Mouse (Mus musculus) layer of hippocampus, adult 2 months (tissue): ENCODE results near the gene Inpp4b. TPM values are rescaled to one million over a fixed set of nuclear protein-coding genes. Genes with fewer than 3 reads are reported as not detected.

Experiments
- DNase-seq, 2 experiments: peaks; one replicate each; pipeline ENCODE4 v3.0.0; 2022; ENCODE audit warnings: low spot score in 2 of 2
- H3K27ac ChIP-seq: fragments of 200-600 bp; 2 replicates; pipeline ENCODE4 v1.8.1; 2022
- H3K4me3 ChIP-seq: fragments of 200-600 bp; 2 replicates; pipeline ENCODE4 v1.8.1; 2022; ENCODE audit warnings: mild to moderate bottlenecking
- CTCF ChIP-seq: fragments of 200-600 bp; conservative IDR thresholded peaks from 2 replicates; pipeline ENCODE4 v1.8.1; 2022; ENCODE audit warnings: antibody characterized with exemption, mild to moderate bottlenecking, moderate library complexity
- total RNA-seq, 2 experiments: library from RNA; stranded (reverse); gene quantifications; 2 replicates each; pipeline ENCODE4 v1.2.3; 2021

Inpp4b gene
- total RNA-seq, 2 experiments from 2014 or later = 11.7 to 11.8 TPM

DNA sequence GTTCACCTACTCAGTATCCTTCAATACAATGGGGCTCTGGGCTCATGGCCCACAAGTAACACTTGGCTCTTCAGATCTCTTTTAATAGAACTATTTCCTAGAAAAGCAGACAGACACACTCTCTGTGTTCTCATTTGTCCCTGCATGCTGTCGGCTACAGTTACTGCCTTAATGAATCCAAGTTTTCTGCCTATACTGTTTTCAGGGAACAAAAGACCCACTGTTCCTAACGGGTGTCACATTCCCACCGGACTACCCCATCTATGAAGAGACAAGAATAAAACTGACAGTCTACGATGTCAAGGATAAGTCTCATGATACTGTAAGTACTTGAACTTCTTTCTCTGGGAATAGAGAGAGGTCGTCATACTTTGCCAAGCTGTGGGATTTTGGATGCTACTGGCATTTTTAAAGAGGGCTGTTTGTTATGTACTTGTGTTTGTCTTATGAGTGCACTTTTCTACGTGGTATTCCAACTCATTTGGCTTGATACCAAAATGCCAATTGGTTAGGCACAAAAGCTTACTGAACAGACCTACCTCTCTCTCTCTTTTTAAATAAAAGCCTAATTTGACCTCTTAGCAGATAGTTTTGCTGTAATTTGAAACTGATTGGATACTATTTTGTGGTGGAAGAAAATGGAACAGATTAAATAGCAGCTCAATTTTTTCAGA lies 428.4 kb downstream of the Inpp4b start:
- Histone ChIP-seq H3K4me3 (no peak overlapping the region), H3K27ac (no peak overlapping the region)
- TF ChIP-seq CTCF = no peak
- no peak for DNase-seq

DNA sequence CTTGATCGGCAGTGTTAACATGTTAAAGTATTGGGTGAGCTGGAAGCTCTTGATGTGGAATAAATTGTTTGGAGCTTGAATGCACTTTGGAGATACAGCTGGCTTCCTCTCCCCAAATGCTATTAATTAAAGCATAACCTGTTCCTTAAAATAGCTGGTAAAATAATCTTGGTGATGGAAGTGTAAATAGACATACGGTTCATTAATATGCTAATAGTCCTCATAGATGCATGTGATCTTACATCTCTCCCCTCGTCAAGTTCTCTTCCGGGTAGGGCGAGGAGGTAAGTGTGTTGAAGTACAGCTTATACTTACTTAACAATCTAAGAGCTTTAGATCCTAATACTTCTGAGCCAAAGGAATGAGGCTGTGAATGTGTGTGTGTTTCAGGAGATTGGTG lies 430.5 kb downstream of the Inpp4b start:
- TF ChIP-seq CTCF = no peak
- no peak overlapping the region for H3K4me3 ChIP-seq
- DNase-seq = no peak
- no peak overlapping the region for H3K27ac ChIP-seq

DNA sequence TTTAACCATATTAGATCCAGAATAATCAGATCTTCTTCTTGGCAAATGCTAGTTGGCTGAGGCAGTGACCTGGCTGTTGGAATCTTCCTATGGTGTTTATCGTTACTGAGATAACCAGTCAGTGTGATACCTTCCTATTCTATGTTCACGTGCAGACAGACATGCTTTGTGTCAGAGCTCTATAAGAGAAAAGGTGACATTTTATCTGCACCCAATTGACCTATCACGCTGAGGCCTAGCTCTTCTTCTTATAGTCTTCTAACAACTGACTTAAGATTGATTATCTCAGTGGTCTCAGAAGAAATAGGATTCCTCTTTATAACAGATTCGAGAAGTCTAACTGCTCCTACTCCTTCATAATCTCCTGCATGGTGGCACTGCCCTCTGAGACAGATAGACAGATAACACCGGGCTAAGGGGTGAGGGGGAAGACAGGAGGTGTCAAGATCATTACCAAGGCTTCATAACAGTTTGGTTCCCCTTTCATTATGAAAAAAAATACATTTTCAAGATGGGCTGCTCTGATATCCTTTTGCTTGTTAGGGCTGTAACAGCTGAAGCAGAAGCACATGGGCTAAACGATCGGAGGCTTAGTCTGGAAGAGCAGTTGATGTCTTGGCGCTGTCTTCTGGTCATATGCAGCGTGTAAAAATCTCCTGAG lies 431.1 kb downstream of the Inpp4b start:
- H3K4me3 ChIP-seq = no peak overlapping the region
- no peak for DNase-seq
- no peak overlapping the region for H3K27ac ChIP-seq
- no peak for TF ChIP-seq CTCF

DNA sequence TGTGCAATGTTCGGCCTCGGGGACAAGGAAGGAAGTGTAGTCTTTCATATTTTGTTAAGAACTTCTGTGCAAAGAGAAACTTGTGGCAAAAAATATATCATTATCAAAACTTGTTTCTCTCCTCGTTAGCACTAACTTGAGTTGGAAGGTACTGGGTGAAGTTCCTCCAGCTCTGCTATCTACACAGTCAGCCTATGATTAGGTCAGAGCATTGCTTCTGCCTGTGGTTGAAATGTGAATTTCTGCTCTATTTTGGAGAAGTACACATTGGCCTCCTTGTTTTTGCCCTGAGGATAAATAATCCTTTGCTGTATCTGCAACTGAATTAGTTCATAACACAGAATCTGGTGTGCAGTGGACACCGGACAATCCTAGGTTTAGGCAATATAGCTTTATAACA lies 431.7 kb downstream of the Inpp4b start:
- Histone ChIP-seq H3K4me3 (no peak overlapping the region), H3K27ac (no peak overlapping the region)
- DNase-seq = no peak
- no peak for TF ChIP-seq CTCF

DNA sequence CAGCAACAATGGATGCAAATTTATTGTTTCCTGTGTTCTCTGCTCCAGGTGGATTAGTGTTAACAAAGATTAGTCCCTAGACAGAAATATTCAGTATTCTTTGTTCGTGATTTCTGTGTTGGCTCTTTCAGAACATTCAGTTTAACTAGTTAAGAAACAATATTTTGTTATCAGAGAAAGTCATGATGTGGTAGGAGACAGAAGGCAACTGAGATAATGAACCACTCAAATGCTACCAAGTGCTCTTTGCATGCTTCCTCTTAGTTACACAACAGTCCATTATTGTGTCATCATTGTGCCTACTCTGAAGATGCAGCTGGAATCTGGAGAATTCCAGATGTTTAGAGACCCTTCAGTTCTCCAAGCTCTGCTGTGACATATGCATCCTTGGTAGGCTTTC lies 432.1 kb downstream of the Inpp4b start:
- no peak overlapping the region for H3K4me3 ChIP-seq
- H3K27ac ChIP-seq = no peak overlapping the region
- DNase-seq = no peak
- no peak for TF ChIP-seq CTCF

DNA sequence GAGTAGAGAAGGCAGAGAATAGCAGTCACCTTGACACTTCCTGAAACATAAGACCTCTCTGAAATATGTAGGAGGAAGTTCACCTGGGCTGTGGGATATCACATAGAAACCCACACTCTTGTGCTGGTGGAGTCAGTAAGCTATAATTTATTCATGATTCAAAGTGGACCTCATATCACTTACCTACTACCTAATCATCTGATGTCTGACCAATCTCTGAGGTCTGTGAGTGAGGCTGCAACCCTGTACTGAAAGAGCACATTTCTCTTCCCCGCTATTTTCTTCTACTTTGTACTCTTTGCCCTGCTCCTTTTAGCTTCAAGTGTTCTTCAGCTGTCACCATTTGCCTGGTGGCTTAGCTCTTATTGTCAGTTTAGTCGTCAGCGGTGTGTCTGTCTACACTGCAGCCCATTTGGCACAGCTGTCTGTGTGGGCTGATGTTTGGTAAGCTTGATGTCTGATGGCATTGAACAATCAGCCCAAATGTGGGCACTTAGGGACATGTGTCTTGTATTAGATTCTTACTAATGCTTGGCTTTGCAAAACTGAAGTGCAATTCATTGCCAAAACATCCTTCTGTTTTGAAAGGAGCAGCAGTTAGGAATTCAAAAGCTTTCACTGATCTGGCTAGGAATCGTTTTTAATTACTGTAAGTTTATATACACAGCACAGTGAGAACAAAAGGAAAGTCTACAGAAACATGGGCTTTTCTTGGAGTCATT lies 434.3 kb downstream of the Inpp4b start:
- Histone ChIP-seq H3K4me3 (no peak overlapping the region), H3K27ac (no peak overlapping the region)
- TF ChIP-seq CTCF = no peak
- no peak for DNase-seq

DNA sequence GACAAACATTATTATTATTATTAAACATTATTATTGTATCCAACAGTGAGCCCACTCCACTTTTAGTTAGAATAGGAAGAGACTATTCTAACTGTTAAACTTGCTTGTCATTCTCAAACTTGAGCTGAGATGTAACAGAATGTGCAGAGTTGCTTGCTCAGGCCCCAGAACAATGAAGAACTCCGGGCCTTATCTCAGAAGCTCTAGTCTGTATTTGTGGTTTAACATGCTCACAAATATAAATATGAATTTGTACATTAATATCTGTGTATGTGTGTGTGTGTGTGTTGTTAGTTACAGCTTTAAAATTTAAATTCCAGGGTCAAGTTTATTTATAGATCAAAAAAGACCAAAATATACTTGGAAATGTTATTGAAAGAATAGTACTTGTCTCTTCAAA lies 435.3 kb downstream of the Inpp4b start:
- Histone ChIP-seq H3K4me3 (no peak overlapping the region), H3K27ac (no peak overlapping the region)
- no peak for DNase-seq
- no peak for TF ChIP-seq CTCF

DNA sequence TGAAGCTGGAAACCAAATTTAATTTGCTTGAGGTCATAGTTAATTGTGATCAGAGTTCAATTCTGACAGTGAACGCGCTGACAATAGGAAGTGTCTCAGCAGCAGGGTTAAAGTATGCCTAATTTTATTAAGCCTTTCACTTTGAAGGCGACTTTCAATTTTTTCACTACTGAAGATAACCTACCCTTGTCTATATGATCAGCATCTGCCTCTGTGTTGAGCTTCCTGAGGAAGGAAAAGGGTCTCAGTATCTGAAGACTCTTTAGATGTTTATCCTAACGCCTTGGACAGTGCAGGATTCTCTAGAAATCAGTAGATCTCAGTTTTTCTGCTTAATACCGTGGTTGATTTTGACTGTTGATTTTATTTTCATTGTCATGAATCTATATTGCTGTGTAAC lies 437.1 kb downstream of the Inpp4b start:
- Histone ChIP-seq H3K4me3 (no peak overlapping the region), H3K27ac (no peak overlapping the region)
- no peak for TF ChIP-seq CTCF
- DNase-seq = no peak

DNA sequence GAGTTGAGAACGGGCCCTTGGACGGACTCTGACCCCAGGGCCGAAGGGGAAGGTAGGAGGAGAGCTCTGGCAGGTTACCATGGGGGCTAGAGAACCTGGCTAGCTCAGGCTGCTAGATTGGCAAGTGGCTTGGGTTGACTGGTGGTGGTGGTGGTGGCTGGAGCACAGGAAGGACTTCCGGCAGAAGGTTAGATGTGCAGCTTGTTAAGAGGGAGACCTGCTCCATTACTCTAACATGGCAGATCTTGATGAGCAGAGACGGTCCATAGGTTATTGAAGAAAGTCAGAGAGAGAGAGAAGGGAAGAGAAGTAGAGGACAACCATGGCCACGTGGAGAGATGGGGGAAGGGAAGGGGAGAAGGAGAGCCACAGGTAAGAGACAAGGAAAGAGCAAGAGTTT lies 437.8 kb downstream of the Inpp4b start:
- DNase-seq = no peak
- no peak for TF ChIP-seq CTCF
- Histone ChIP-seq H3K4me3 (no peak overlapping the region), H3K27ac (no peak overlapping the region)

DNA sequence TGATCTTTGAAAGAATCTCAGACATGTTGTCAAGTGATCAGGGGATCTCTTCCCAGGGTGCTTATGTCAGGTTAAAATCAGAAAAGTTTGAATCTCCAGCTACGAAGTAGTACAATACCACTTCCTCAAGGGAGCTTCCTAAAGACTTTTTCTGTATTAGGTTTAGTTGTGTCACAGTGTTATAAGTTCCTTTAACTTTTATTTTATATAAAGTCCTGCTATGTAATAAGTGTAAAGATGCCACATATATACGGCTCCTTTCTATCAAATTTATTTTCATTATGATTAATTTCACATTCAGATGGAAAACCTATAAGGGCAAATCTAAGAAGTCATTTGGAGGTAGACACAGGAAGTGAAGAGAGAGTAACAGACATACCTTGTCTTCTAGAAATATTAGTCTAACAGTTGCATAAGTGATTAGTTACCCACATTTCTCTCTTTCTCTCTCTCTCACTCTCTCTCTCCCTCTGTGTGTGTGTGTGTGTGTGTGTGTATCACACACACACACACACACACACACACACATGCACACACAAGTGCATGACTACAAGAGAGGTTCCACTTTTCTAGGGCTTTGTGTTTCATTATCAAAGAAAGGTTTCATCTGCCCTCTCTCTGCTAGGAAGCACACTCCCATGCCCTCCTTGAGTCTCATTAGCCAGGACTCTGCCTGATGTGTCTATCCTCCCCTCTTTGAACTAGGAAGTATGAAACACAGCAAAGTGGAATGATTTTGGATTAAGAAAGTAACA lies 438.7 kb downstream of the Inpp4b start:
- TF ChIP-seq CTCF = no peak
- H3K4me3 ChIP-seq = no peak overlapping the region
- no peak for DNase-seq
- no peak overlapping the region for H3K27ac ChIP-seq

DNA sequence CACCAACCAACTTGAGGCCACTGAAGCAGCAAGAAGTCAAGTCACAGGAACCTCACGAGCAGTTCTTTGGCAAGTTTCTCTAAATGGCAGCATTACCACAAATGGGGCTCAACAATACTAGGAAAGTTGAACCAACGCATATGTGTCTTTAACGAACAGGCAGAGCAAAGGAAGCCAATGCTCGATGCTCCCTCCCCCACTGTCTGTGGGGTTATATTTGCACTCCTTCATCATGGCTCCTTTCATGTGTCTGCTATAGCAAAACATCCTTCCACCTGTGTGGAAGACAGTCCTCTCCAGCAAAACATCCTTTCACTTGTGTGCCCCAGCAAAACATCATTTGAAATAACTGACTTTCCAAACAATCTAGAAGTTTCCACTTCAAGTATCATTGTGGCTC lies 440.4 kb downstream of the Inpp4b start:
- no peak for TF ChIP-seq CTCF
- no peak overlapping the region for H3K4me3 ChIP-seq
- no peak for DNase-seq
- H3K27ac ChIP-seq = no peak overlapping the region

DNA sequence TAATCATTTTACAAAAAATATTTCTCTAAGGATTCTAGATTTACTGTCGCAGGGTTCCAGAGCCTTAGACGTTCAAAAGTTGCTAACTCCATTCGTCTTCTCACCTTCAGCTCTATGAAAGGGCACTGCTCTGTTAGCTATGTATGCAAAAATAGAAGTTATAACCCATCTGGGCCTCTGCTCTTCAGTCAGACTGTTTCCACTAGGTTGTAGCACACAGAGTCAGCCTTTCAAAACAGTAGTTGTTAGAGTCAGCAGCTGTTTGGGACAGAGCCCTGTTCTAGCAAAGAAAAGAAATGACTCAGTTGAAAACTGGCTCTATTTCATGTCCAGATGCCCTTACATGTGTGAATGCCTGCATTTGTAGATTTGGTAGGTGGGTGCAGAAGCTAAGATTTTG lies 442.4 kb downstream of the Inpp4b start:
- no peak overlapping the region for H3K4me3 ChIP-seq
- TF ChIP-seq CTCF = no peak
- no peak for DNase-seq
- no peak overlapping the region for H3K27ac ChIP-seq

DNA sequence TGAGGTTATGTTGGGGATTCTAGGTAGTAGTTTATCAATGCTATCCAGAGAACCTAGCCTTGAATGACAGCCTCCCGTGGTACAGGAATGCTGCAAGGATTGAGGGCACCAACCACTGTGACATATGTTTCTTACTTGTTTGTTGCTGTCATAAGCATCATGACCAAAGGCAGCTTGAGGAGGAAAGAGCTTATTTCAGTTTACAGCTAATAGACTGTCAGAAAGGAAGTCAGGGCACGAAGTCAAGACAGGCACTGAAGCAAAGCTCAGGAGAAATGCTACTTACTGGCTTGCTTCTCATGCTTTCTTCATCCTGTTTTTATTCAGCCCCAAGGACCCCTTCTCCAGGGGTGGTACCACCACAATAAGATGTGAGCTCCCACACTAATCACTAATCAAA lies 446.1 kb downstream of the Inpp4b start:
- Histone ChIP-seq H3K4me3 (no peak overlapping the region), H3K27ac (no peak overlapping the region)
- DNase-seq = no peak
- no peak for TF ChIP-seq CTCF
